Mouse (Mus musculus): Measurements from ENCODE around the gene Rmdn2.
A peak's percentile ranks its signal among the peaks of the same experiment; 100 is the strongest.

Rmdn2 gene

GRCm38 (mm10) chr17:79611545-79611944 lies at the start of gene Rmdn2:
TSS of gene Rmdn2 (plus strand) at chr17:79611863.
- DNase-seq (ENCODE audit: low spot score in 2 of 2) = no peak

GRCm38 (mm10) chr17:79563067-79563620 lies 48.5 kb upstream of the Rmdn2 start:
- DNase-seq (ENCODE audit: low spot score in 2 of 2) = no peak

GRCm38 (mm10) chr17:79563721-79564120 lies 47.9 kb upstream of the Rmdn2 start:
- no peak for DNase-seq (ENCODE audit: low spot score in 2 of 2)

- DNase-seq (ENCODE audit: low spot score in 2 of 2) = no peak
These were observed 46.3 kb upstream of the Rmdn2 start for GRCm38 (mm10) chr17:79565241-79565961.

DNA sequence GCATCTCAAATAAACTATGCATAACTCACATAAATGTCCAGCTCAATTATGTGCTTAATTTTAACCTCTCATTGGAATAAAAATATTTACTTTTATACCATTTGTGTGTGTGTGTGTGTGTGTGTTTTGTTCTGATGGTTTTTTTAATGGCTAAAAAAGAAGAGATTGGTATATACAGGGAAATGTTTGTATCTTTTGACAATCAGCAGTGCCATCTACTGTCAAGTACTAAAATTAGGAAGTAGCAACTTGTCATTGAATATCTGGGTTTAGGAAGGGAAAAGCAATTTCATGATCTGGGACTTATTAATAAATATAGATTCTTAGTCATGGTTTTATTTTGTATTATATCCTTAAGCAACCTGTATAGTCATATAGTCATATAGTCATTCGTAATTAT lies 43.3 kb upstream of the Rmdn2 start:
- DNase-seq (ENCODE audit: low spot score in 2 of 2) = no peak

DNA sequence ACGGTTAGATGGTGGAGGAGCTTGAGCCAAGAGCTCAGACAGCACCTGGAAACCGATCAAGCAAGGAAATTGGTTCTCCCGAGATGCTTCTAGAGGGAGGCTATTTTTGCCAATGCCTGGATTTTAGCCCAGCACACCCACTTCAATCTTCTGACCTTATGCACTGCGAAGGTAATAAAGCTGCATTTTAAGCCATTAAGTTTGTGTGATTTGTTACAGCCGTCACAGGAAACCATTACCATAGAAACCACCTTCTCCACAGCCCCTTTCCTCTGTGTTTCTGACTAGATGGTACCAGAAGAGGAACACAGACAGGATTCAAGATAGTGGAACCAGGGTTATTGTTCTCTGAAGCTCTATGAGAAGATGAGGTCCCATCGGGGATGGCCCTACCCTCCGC lies 33.3 kb upstream of the Rmdn2 start:
- DNase-seq (ENCODE audit: low spot score in 2 of 2) = no peak

GRCm38 (mm10) chr17:79580264-79580920 lies 31.3 kb upstream of the Rmdn2 start:
- DNase-seq (ENCODE audit: low spot score in 2 of 2) = peak; percentile 63 to 65

GRCm38 (mm10) chr17:79583466-79583865 lies 28.2 kb upstream of the Rmdn2 start:
- DNase-seq (ENCODE audit: low spot score in 2 of 2) = no peak

DNA sequence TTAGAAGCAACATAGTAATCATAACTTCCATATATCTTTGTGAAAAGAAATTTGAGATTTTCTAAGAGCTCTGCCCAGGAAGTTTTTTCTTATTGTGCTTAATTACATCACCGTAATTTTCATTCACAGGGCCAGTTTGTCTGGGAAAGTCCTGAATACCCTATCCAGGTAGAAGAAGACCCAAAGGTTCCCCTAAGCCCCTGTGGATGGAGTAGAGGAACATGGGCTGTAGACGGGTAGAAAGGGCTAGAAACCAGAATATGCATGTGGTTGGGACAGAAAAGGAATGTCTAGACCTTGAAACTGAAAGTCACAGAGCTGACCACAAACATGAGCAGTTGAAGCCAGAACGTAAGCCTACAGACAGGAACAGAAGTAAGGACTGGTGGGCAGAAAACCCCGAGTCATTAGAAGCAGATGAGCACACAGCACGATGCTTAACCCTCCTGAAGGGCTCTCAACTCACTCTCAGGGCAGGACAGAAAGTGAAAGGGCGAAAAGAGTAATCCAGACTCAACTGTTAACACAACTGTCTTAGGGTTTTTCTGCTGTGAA lies 27.3 kb upstream of the Rmdn2 start:
- no peak for DNase-seq (ENCODE audit: low spot score in 2 of 2)

- no peak for DNase-seq (ENCODE audit: low spot score in 2 of 2)
These were observed 21.8 kb upstream of the Rmdn2 start for GRCm38 (mm10) chr17:79589913-79590312.

- no peak for DNase-seq (ENCODE audit: low spot score in 2 of 2)
These were observed 15.7 kb upstream of the Rmdn2 start for GRCm38 (mm10) chr17:79595996-79596395.

DNA sequence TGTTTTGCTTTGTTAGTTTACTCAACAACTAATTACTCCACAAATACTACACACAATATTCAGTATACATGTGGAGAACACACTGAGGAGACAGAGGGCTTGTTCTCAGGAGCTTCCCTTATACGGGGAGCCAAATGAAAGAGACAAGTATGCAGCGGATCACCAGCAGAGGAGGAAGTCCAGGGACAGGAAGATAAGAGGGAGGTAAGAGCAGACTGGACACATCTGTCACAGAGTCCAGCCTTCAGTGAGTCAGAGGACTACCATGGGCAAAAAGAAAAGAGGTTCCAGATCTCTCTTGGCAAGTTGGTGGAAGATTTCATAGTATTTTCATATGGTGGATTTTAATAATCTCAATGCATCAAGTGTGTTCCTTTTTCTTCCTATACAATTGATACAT lies 13.5 kb upstream of the Rmdn2 start:
- no peak for DNase-seq (ENCODE audit: low spot score in 2 of 2)

- no peak for DNase-seq (ENCODE audit: low spot score in 2 of 2)
These were observed 12.8 kb upstream of the Rmdn2 start for GRCm38 (mm10) chr17:79598596-79599577.

- no peak for DNase-seq (ENCODE audit: low spot score in 2 of 2)
These were observed 11.6 kb upstream of the Rmdn2 start for GRCm38 (mm10) chr17:79600108-79600507.

GRCm38 (mm10) chr17:79602381-79602780 lies 9.3 kb upstream of the Rmdn2 start:
- no peak for DNase-seq (ENCODE audit: low spot score in 2 of 2)

GRCm38 (mm10) chr17:79603427-79603826 lies 8.2 kb upstream of the Rmdn2 start:
- no peak for DNase-seq (ENCODE audit: low spot score in 2 of 2)

GRCm38 (mm10) chr17:79605794-79606193 lies 5.9 kb upstream of the Rmdn2 start:
- no peak for DNase-seq (ENCODE audit: low spot score in 2 of 2)

DNA sequence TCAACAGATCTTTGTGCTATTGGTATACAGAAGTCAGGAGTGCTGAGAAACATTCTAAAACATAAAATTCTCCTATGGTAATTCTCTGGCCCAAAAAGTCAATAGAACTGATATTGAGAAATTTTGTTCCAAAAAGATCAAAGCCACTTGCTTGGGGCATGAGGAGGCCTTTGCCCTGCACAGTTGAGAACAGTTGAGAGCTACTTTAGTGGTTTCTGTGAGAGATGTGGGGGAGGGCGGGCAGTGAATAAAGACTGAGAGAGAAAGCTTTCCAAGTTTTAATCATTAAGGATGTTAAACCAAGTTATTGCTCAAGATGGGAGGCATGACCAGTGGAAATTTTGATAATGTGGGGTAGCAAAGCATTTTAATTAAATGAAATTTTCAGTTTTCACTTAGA lies 2.0 kb upstream of the Rmdn2 start:
- DNase-seq (ENCODE audit: low spot score in 2 of 2) = no peak

DNA sequence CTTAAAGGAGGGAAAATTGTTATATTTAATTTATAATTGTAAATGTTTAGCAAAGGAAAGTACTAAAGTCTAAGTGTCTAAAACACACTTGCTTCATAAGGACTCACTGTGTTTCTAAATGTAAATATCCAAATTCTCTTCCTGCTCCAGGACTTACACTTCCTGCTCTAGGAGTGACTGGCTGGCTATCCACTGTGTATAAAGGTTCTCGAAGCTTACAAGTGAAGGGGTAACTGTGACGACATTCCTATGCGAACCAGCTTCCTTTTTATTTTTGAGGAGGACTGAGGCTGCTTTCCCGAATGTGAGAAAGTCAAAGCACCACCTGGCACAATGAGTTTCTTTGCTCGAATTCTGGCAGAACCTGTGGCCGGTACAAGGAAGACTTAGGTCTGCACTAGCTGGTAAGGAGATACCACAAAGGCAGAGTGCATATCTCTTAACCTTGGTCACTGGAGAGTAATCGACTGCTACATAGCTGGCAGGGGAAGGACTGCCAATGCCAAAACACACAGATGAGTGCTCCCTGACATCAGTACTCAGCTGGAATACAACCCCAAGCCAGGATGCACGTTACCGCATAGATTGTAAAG lies 1.4 kb upstream of the Rmdn2 start:
- no peak for DNase-seq (ENCODE audit: low spot score in 2 of 2)

- DNase-seq (ENCODE audit: low spot score in 2 of 2) = peak; percentile 42 to 52
These were observed 3.3 kb downstream of the Rmdn2 start for GRCm38 (mm10) chr17:79614691-79615588.
